Mouse (Mus musculus): Measurements from ENCODE around the gene Foxi2.
A peak's percentile ranks its signal among the peaks of the same experiment; 100 is the strongest.

Gene Foxi2

GRCm38 (mm10) chr7:135410237-135410965 lies at the start of gene Foxi2:
Foxi2 (plus strand) TSS chr7:135410308.
- DNase-seq (ENCODE audit: low spot score), result no peak

GRCm38 (mm10) chr7:135364606-135365005 lies 45.5 kb upstream of the Foxi2 start:
- DNase-seq (ENCODE audit: low spot score), result no peak

GRCm38 (mm10) chr7:135376048-135376447 lies 34.1 kb upstream of the Foxi2 start:
- DNase-seq (ENCODE audit: low spot score), result no peak

- DNase-seq (ENCODE audit: low spot score), result peak; percentile 56
Measured at GRCm38 (mm10) chr7:135376932-135377331, 33.2 kb upstream of the Foxi2 start.

GRCm38 (mm10) chr7:135378331-135378730 lies 31.8 kb upstream of the Foxi2 start:
- DNase-seq (ENCODE audit: low spot score), result no peak

- DNase-seq (ENCODE audit: low spot score), result no peak
Measured at GRCm38 (mm10) chr7:135389039-135389438, 21.1 kb upstream of the Foxi2 start.

- DNase-seq (ENCODE audit: low spot score), result no peak
Measured at GRCm38 (mm10) chr7:135392949-135393542, 17.1 kb upstream of the Foxi2 start.

GRCm38 (mm10) chr7:135394436-135394835 lies 15.7 kb upstream of the Foxi2 start:
- no peak for DNase-seq (ENCODE audit: low spot score)

GRCm38 (mm10) chr7:135395242-135395641 lies 14.9 kb upstream of the Foxi2 start:
- no peak for DNase-seq (ENCODE audit: low spot score)

- no peak for DNase-seq (ENCODE audit: low spot score)
Measured at GRCm38 (mm10) chr7:135397096-135397495, 13.0 kb upstream of the Foxi2 start.

- DNase-seq (ENCODE audit: low spot score), result no peak
Measured at GRCm38 (mm10) chr7:135397874-135398273, 12.2 kb upstream of the Foxi2 start.

GRCm38 (mm10) chr7:135403416-135403815 lies 6.7 kb upstream of the Foxi2 start:
- peak; percentile 63 for DNase-seq (ENCODE audit: low spot score)

GRCm38 (mm10) chr7:135406761-135407160 lies 3.3 kb upstream of the Foxi2 start:
- DNase-seq (ENCODE audit: low spot score), result no peak

- DNase-seq (ENCODE audit: low spot score), result no peak
Measured at GRCm38 (mm10) chr7:135408501-135408900, 1.6 kb upstream of the Foxi2 start.

- no peak for DNase-seq (ENCODE audit: low spot score)
Measured at GRCm38 (mm10) chr7:135412357-135412756, 2.2 kb downstream of the Foxi2 start.

GRCm38 (mm10) chr7:135428840-135429239 lies 18.7 kb downstream of the Foxi2 start:
- no peak for DNase-seq (ENCODE audit: low spot score)

- DNase-seq (ENCODE audit: low spot score), result no peak
Measured at GRCm38 (mm10) chr7:135430903-135431302, 20.8 kb downstream of the Foxi2 start.

- no peak for DNase-seq (ENCODE audit: low spot score)
Measured at GRCm38 (mm10) chr7:135443903-135444302, 33.8 kb downstream of the Foxi2 start.

GRCm38 (mm10) chr7:135451340-135451739 lies 41.2 kb downstream of the Foxi2 start:
- DNase-seq (ENCODE audit: low spot score), result no peak

GRCm38 (mm10) chr7:135452366-135452765 lies 42.3 kb downstream of the Foxi2 start:
- no peak for DNase-seq (ENCODE audit: low spot score)

- DNase-seq (ENCODE audit: low spot score), result no peak
Measured at GRCm38 (mm10) chr7:135453690-135454089, 43.6 kb downstream of the Foxi2 start.
